Mouse (Mus musculus) liver, embryonic 12.5 days (tissue): ENCODE results near the gene Pax4. TPM values are rescaled to one million over a fixed set of nuclear protein-coding genes. Genes with fewer than 3 reads are reported as not detected.

Experiments
- polyA plus RNA-seq: library from polyadenylated mRNA; unstranded; fragments of >200 nt; fragmentation: Nextera tagmentation; extraction: Ambion mirVana; gene quantifications from 2 replicates; pipeline ENCODE4 v1.2.1, GENCODE M21; 2016

Gene Pax4
- polyA plus RNA-seq, 1 experiment from 2014 or later, result not detected

Other genes with a start within 250 kb of the Pax4 start
- 40.5 and 42.0 TPM in 2 replicates for gene Zfp800, start 51.3 kb downstream of the Pax4 start, polyA plus RNA-seq
- 370 and 395 TPM in 2 replicates for gene Arf5, start 25.8 kb downstream of the Pax4 start, polyA plus RNA-seq
- 0.38 and 0.41 TPM in 2 replicates for gene Fscn3, start 21.6 kb downstream of the Pax4 start, polyA plus RNA-seq
- gene Gcc1, start 21.0 kb downstream of the Pax4 start, polyA plus RNA-seq, result 5.5 and 6.7 TPM in 2 replicates
- 82.0 and 82.6 TPM in 2 replicates for gene Snd1, start 25.8 kb upstream of the Pax4 start, polyA plus RNA-seq